Mouse (Mus musculus) layer of hippocampus, adult 8-10 months (tissue): ENCODE data around the gene Usp49. TPM values are rescaled to one million over a fixed set of nuclear protein-coding genes. Genes with fewer than 3 reads are reported as not detected.
"Not testable (repeated sequence)": the region's sequence is repeated elsewhere in the genome, so short reads cannot be mapped to it uniquely, and the experiment has no call there.

Experiments
- DNase-seq, 2 experiments: peaks; one replicate each; pipeline ENCODE4 v3.0.0; 2022; ENCODE audit warnings: low spot score in 2 of 2
- total RNA-seq, 4 experiments: library from RNA; stranded (reverse); gene quantifications; 2 replicates each; pipeline ENCODE4 v1.2.4; 2022

Usp49 gene
- total RNA-seq, 4 experiments from 2014 or later, result 8.1 to 11.5 (median 10.8) TPM

GRCm38 (mm10) chr17:47609182-47609581 lies 21.3 kb upstream of the Usp49 start:
- DNase-seq, result no peak

GRCm38 (mm10) chr17:47610849-47611660 lies 19.4 kb upstream of the Usp49 start, which contains the start of the genes Bysl, Med20 and Gm20517:
TSS of gene Bysl (minus strand) at chr17:47611492.
TSS of gene Med20 (plus strand) at chr17:47611582.
TSS of gene Gm20517 (plus strand) at chr17:47611589.
- peak; percentile 95 to 96 for DNase-seq

- DNase-seq, result no peak
Measured at GRCm38 (mm10) chr17:47611661-47611982, 18.9 kb upstream of the Usp49 start.

GRCm38 (mm10) chr17:47614018-47614417 lies 16.5 kb upstream of the Usp49 start:
- no peak for DNase-seq

- no peak for DNase-seq
Measured at GRCm38 (mm10) chr17:47616119-47616518, 14.4 kb upstream of the Usp49 start.

GRCm38 (mm10) chr17:47616652-47617051 lies 13.8 kb upstream of the Usp49 start:
- no peak for DNase-seq

GRCm38 (mm10) chr17:47617605-47618307 lies 12.7 kb upstream of the Usp49 start:
- DNase-seq, result no peak

- no peak for DNase-seq
Measured at GRCm38 (mm10) chr17:47618556-47619311, 11.8 kb upstream of the Usp49 start.

- no peak for DNase-seq
Measured at GRCm38 (mm10) chr17:47622912-47623554, 7.5 kb upstream of the Usp49 start.

GRCm38 (mm10) chr17:47624572-47624971 lies 5.9 kb upstream of the Usp49 start:
- not testable (repeated sequence) for DNase-seq

- DNase-seq, result no peak
Measured at GRCm38 (mm10) chr17:47625088-47625487, 5.4 kb upstream of the Usp49 start.

- DNase-seq, result no peak
Measured at GRCm38 (mm10) chr17:47626031-47626430, 4.5 kb upstream of the Usp49 start.

GRCm38 (mm10) chr17:47627791-47628190 lies 2.7 kb upstream of the Usp49 start:
- DNase-seq, result no peak

- DNase-seq, result peak; percentile 87 to 90
Measured at GRCm38 (mm10) chr17:47628851-47629676, 1.4 kb upstream of the Usp49 start.

GRCm38 (mm10) chr17:47629717-47630677 lies 493 bp upstream of the Usp49 start:
- DNase-seq, result peak in 1 of 2 experiments; percentile 27

- no peak for DNase-seq
Measured at GRCm38 (mm10) chr17:47632181-47632840, 1.8 kb downstream of the Usp49 start.

- DNase-seq, result no peak
Measured at GRCm38 (mm10) chr17:47633999-47634770, 3.7 kb downstream of the Usp49 start.

- no peak for DNase-seq
Measured at GRCm38 (mm10) chr17:47642992-47643391, 12.5 kb downstream of the Usp49 start.
